Mouse (Mus musculus) lung, postnatal 0 days (tissue): ENCODE data around the gene Ppox.

ENCODE experiments used
- CTCF ChIP-seq: IDR thresholded peaks from 2 replicates; pipeline ENCODE4 v1.5.1; 2016; ENCODE audit warnings: antibody characterized with exemption, mild to moderate bottlenecking
- EP300 ChIP-seq: IDR thresholded peaks from 2 replicates; pipeline ENCODE4 v1.6.1; 2016; ENCODE audit warnings: antibody characterized with exemption, mild to moderate bottlenecking, control low read depth

- TF ChIP-seq CTCF (no peak), EP300 (no peak)
These were observed 10.4 kb downstream of the Ppox start for GRCm38 (mm10) chr1:171270573-171270900.
